Comparison of ENCODE assay signal across 15 mouse cellular contexts in the genomic region with DNA sequence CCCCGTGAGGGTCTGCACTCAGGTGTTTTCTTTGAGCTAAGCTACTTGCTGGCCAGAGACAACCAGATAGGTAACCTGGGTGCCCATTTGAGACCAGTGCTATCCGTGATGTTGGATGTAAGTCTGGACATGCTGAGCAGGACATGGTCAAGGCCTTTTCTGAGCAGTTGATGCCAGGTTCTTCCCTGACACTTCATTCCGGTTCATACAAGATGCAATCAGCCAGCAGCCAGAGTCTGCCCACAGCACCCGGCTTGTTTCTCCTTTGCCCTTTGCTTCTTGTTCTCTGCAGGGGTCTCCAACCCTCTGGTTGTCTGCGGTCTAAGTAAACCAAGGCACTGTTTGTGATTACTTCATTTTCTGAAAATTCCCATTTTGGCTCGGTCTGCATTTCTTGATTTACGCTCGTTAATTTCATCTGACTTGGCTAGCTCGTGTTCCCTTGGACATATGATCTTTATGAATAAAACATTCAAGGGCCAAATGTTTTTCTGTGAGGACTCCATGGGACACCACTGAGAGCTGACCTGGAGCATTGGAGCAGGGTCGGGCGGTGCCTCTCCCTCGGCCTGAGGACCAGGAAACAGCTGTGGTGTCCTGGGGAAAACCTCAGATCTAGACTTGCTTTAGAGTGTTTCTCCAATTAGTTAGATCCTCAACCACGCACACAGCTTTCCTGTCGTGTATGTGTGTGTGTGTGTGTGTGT.
DNase-seq lines count a peak whose midpoint lies in the region; ATAC-seq and TF ChIP-seq lines count a peak whose summit lies in the region.
"Had no signal": no experiment of that assay in that cellular context is flagged by ENCODE, and none has a peak within 500 bp of the region (broad histone marks: within the 10 kb centered on the region; RNA-seq: fewer than 3 reads in every experiment).

No protein-coding gene starts in this region.

- intact Hi-C loops in gastrocnemius, adult 2 months (cut with DNase I) = loop anchor here (10.0 kb wide), 1 partner anchor 256 kb away; no protein-coding TSS in a partner anchor

- H3K9me3 ChIP-seq in neural tube, embryonic 13.5 days = no peaks in the 10 kb centered on the region
- H3K9me3 ChIP-seq in intestine, embryonic 16.5 days (ENCODE audit: control insufficient read depth, low read length) = no peaks in the 10 kb centered on the region

- H3K4me2 ChIP-seq in neural tube, embryonic 13.5 days = no peak overlapping the region
- H3K4me2 ChIP-seq in intestine, embryonic 16.5 days (ENCODE audit: low read depth, low read length) = no peak overlapping the region

- no peaks in the 10 kb centered on the region for H3K36me3 ChIP-seq in neural tube, embryonic 13.5 days
- no peaks in the 10 kb centered on the region for H3K36me3 ChIP-seq in intestine, embryonic 16.5 days (ENCODE audit: control insufficient read depth, insufficient read depth, low read length)

- no peak for ATAC-seq in neural tube, embryonic 13.5 days (ENCODE audit: low read depth)
- no peak for ATAC-seq in intestine, embryonic 16.5 days
- no peak for ATAC-seq in inflammation-experienced regulatory T-cells, adult 6 months

- DNase-seq in gastrocnemius, adult 2 months = no peak
- DNase-seq in gastrocnemius, postnatal 25 days = no peak
- DNase-seq in neural tube, embryonic 10.5 days (ENCODE audit: extremely low spot score, low spot score) = no peak
- DNase-seq in urinary bladder, postnatal 4 days (ENCODE audit: low spot score in 2 of 2) = no peak
- no peak for DNase-seq in cerebellum, postnatal 4 days (ENCODE audit: low spot score in 2 of 2)
- DNase-seq: cerebellum, adult 11-12 months; gastrocnemius, postnatal 14 days; heart, postnatal 10 days; kidney, postnatal 25 days; lung, adult 2 months; midbrain, embryonic 14.5 days; right cerebral cortex, postnatal 14 days had no signal

- no peak for TF ChIP-seq CTCF in gastrocnemius, adult 2 months (IDR thresholded peaks at IDR 0.05)

- H3K9ac ChIP-seq in neural tube, embryonic 13.5 days = no peak overlapping the region
- no peak overlapping the region for H3K9ac ChIP-seq in intestine, embryonic 16.5 days (ENCODE audit: low read depth, low read length)

- no peaks in the 10 kb centered on the region for H3K27me3 ChIP-seq in neural tube, embryonic 13.5 days
- H3K27me3 ChIP-seq in intestine, embryonic 16.5 days (replicated peaks; ENCODE audit: control insufficient read depth, insufficient read depth, low read length) = no peaks in the 10 kb centered on the region

- H3K4me3 ChIP-seq in gastrocnemius, adult 2 months = no peak overlapping the region
- H3K4me3 ChIP-seq in neural tube, embryonic 13.5 days = no peak overlapping the region
- H3K4me3 ChIP-seq in intestine, embryonic 16.5 days (ENCODE audit: low read length) = no peak overlapping the region

- 58% methylated on average over 14 of the region's 14 CpGs for WGBS in neural tube, embryonic 13.5 days
- WGBS in intestine, embryonic 16.5 days = 63% methylated on average over 14 of the region's 14 CpGs

- peaks cover 33% of the 10 kb centered on the region for H3K4me1 ChIP-seq in neural tube, embryonic 13.5 days (replicated peaks)
- H3K4me1 ChIP-seq in intestine, embryonic 16.5 days (ENCODE audit: control insufficient read depth, insufficient read depth, low read length) = peaks cover 13% of the 10 kb centered on the region

- peak overlapping the region; percentile 52 for H3K27ac ChIP-seq in gastrocnemius, adult 2 months
- peak overlapping the region; percentile 19; the same call in 1 of the 2 replicates for H3K27ac ChIP-seq in neural tube, embryonic 13.5 days (replicated peaks)
- H3K27ac ChIP-seq in intestine, embryonic 16.5 days (ENCODE audit: low read length) = peak overlapping the region; percentile 2; the same call in 1 of the 2 replicates

Comparison
In these comparisons a context has a peak if more than half of its experiments do, and no peak if none do; other contexts are left out.
1. H3K27ac ChIP-seq: peak in every context shown above with its lines; median percentile 52 in gastrocnemius, adult 2 months; 19 in neural tube, embryonic 13.5 days; 2 in intestine, embryonic 16.5 days.